Mouse (Mus musculus): ENCODE results near the gene Dleu7. TPM values are rescaled to one million over a fixed set of nuclear protein-coding genes. Genes with fewer than 3 reads are reported as not detected.

The Dleu7 gene
- polyA plus RNA-seq, 1 experiment from 2014 or later, result 1.2 TPM

DNA sequence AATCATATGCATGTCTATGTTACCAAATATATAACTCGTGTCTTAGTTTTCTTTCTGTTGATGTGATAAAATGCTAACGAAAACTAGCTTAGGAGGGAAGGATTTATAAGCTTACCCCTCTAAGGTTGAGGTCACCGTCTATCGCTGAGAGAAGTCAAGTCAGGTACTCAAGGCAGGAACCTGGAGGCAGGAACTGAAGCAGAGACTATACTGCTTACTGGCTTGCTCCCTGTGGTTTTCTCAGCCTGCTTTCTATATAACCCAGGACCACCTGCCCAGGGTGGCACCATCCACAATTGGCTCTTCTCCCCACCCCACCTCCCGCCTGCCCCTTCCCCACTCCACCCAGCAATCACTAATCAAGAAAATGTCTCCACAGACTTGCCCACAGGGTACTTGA is 32.1 kb upstream of the Dleu7 start:
- Histone ChIP-seq H3K9me3 (no peaks in the 10 kb centered on the region), H3K4me1 (peaks cover 14% of the 10 kb centered on the region), H3K4me3 (no peak overlapping the region), H3K36me3 (no peaks in the 10 kb centered on the region), H3K27me3 (replicated peaks) (no peaks in the 10 kb centered on the region), H3K9ac (no peak overlapping the region), H3K4me2 (no peak overlapping the region), H3K27ac (replicated peaks) (no peak overlapping the region)
- 84% methylated on average over 5 of the region's 5 CpGs for WGBS
- no peak for ATAC-seq (ENCODE audit: extremely low read depth, insufficient number of reproducible peaks, low FRiP score, low TSS enrichment)

DNA sequence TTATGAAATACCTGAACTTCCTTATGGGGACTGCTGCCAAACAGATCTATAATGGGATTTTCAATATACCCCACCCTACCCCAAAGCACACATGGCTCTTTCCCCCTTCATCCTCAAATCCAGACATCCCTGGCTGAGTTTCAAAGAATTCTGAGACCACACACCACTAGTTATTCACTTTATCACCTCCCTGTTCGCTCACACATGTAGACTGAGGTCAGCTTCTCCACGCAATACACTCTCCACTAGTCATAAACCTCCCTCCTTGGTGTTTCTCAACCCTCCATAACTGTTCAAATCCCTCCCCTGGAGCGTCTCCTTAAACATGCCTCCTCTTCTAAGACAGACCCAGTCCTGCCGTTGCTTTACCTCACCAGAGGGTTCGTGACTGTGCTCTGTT is 30.6 kb upstream of the Dleu7 start:
- 76% methylated on average over 5 of the region's 5 CpGs for WGBS
- no peaks in the 10 kb centered on the region for H3K27me3 ChIP-seq (replicated peaks)
- H3K36me3 ChIP-seq, result no peaks in the 10 kb centered on the region
- peaks cover 11% of the 10 kb centered on the region for H3K4me1 ChIP-seq
- no peak overlapping the region for H3K4me2 ChIP-seq
- H3K4me3 ChIP-seq, result no peak overlapping the region
- no peak for ATAC-seq (ENCODE audit: extremely low read depth, insufficient number of reproducible peaks, low FRiP score, low TSS enrichment)
- no peaks in the 10 kb centered on the region for H3K9me3 ChIP-seq
- H3K27ac ChIP-seq (replicated peaks), result no peak overlapping the region
- no peak overlapping the region for H3K9ac ChIP-seq

DNA sequence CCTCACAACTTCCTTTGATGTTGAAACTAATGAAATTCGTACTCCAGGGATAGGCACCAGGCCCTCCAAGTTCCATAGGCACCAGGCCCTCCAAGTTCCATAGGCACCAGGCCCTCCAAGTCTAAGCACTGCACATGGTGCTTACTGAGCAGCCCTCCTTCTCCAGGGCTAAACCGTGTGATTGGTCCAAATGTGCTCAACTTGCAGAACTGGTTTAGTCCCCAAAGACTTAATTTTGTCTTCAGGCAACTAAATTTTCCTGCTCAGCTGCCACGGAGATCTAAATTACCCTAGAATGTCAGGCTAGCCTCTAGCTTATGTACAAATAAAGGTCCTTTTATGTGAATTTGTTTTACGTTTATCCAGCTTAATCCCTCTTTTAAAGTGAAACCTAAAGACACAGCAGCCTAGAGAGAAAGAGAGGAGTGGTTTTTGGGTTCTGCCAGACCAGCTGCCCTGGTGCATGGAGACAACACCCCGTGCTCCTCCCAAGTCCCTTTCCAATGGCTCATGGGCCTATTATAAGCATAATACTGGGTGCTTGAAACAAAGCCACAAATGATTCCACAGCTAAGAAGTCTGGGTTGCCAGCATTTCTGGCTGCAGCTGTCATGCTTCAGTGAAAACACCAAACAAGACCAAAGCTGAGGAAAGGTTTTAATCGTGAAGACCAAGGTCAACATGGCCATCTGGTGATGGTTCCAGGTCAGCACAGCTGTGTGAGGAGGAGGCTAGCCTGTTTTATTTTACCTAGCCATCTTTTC is 29.9 kb upstream of the Dleu7 start:
- no peaks in the 10 kb centered on the region for H3K27me3 ChIP-seq (replicated peaks)
- H3K4me2 ChIP-seq, result no peak overlapping the region
- peaks cover 10% of the 10 kb centered on the region for H3K4me1 ChIP-seq
- H3K9ac ChIP-seq, result no peak overlapping the region
- H3K36me3 ChIP-seq, result no peaks in the 10 kb centered on the region
- no peak for ATAC-seq (ENCODE audit: extremely low read depth, insufficient number of reproducible peaks, low FRiP score, low TSS enrichment)
- no peaks in the 10 kb centered on the region for H3K9me3 ChIP-seq
- WGBS, result 55% methylated on average over 6 of the region's 6 CpGs
- H3K27ac ChIP-seq (replicated peaks), result no peak overlapping the region
- no peak overlapping the region for H3K4me3 ChIP-seq

DNA sequence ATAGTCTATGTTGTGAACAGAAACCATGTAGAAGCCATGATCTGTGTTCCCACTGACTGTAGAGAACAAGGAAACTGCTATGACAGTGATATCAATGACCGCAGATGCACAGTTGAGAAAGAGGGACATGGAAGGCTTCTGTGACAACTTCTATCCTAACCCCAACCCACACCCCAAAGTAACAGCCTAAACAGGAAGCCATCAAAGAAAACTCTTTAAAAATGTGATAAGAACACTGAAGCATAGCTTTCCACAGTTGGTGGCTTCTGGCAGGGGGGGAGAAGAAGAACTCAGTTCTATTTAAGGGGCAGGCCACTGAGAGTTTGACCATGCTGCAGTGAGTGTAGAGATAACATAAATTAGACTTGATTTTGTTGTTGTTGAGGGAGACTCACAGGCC is 18.8 kb upstream of the Dleu7 start:
- Histone ChIP-seq H3K9me3 (no peaks in the 10 kb centered on the region), H3K4me2 (no peak overlapping the region), H3K36me3 (no peaks in the 10 kb centered on the region), H3K4me1 (peaks cover 27% of the 10 kb centered on the region), H3K4me3 (no peak overlapping the region), H3K27me3 (replicated peaks) (no peaks in the 10 kb centered on the region), H3K9ac (no peak overlapping the region), H3K27ac (replicated peaks) (no peak overlapping the region)
- 81% methylated on average over 1 of the region's 1 CpGs for WGBS
- ATAC-seq (ENCODE audit: extremely low read depth, insufficient number of reproducible peaks, low FRiP score, low TSS enrichment), result no peak

DNA sequence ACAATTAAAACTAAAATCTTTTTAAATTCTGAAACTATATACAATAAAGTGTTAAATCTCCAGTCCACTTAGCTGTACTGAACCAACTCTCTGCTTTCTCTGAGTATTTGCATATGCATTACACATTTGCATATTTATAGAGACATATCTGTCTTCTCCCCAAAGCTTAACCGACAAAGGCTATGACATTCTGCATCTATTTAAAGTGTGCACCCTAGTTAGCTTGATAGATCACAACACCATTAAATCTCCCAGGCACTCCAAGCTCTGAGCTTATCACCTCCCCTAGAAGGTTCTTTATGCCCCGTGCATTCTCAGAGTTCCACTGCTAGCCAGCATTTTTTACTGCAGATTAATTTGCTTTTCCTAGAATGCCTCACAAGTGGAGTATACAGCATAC is 16.2 kb upstream of the Dleu7 start:
- 22% methylated on average over 2 of the region's 2 CpGs for WGBS

DNA sequence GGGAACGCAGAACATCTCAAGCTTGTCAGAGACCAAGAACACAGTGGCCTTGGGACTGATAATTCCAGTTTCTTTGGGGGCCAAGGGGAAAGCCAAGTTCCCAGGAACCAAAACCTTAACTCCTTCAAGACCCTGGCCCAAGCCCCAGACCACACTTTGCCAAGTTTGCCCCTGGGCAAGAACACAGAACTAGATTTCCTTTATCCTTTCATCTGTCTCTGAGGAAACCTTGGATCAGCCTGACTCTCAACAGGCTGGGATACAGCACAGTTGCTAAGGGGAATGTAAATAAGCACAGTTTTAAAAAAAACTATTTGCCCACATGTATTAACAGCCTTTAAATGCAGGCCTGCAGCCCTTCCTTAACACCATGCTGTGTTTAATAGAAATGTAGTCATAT is 14.7 kb upstream of the Dleu7 start:
- peaks cover 27% of the 10 kb centered on the region for H3K4me1 ChIP-seq
- H3K36me3 ChIP-seq, result no peaks in the 10 kb centered on the region
- no peaks in the 10 kb centered on the region for H3K27me3 ChIP-seq (replicated peaks)
- H3K4me3 ChIP-seq, result no peak overlapping the region
- 0 out of 2 replicates have a peak overlapping the region, but pooled peaks have one; percentile 7 for H3K9ac ChIP-seq
- H3K27ac ChIP-seq (replicated peaks), result no peak overlapping the region
- H3K4me2 ChIP-seq, result no peak overlapping the region
- no peaks in the 10 kb centered on the region for H3K9me3 ChIP-seq
- WGBS, result 83% methylated on average over 1 of the region's 1 CpGs
- ATAC-seq (ENCODE audit: extremely low read depth, insufficient number of reproducible peaks, low FRiP score, low TSS enrichment), result no peak

More for the DNA sequence above, 16.2 kb upstream of the Dleu7 start:
- H3K4me3 ChIP-seq, result no peak overlapping the region
- no peaks in the 10 kb centered on the region for H3K9me3 ChIP-seq
- H3K4me1 ChIP-seq, result peaks cover 27% of the 10 kb centered on the region
- no peak for ATAC-seq (ENCODE audit: extremely low read depth, insufficient number of reproducible peaks, low FRiP score, low TSS enrichment)
- no peak overlapping the region for H3K9ac ChIP-seq
- H3K27ac ChIP-seq (replicated peaks), result peak overlapping the region; percentile 76
- H3K36me3 ChIP-seq, result no peaks in the 10 kb centered on the region
- H3K27me3 ChIP-seq (replicated peaks), result no peaks in the 10 kb centered on the region
- peak overlapping the region; percentile 21; the same call in 1 of the 2 replicates for H3K4me2 ChIP-seq

DNA sequence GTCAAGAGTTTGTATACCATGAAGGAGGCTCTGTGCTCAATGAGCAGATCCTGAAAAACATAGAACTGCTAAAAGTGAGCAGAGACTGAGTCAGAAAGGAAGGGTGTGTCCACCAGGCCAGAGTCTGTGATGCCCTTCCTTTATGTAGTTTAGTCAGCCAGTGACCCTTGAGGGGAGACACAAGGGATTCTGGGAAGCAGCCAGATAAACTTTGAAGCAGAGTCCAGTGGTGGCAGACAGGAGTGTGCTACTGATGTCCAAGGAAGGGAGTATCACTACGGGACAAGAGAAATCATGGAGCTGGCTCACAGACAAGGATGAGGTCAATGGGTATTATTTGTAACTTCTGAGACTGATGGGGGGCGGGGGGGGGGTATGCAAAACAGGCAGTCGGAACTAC is 7.2 kb upstream of the Dleu7 start:
- 59% methylated on average over 3 of the region's 3 CpGs for WGBS
- ATAC-seq (ENCODE audit: extremely low read depth, insufficient number of reproducible peaks, low FRiP score, low TSS enrichment), result no peak

DNA sequence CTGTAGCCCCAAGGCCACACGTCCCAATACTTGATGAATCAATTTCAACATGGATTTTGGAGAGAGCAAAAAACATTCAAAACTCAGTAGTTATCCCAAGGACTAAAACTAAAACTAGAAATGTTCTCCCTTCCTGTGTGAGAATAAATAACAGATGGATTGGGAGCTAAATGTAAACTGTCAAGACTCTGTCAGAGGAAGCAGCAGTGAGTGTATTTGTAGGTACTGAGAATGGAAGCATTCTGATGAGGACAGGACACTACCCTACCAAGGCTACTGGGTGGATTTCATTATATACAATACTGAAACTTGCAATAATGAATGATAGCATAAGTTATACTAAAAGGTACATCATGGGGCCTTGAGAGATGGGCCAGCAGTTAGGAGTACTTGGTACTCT is 6.0 kb upstream of the Dleu7 start:
- Histone ChIP-seq H3K36me3 (no peaks in the 10 kb centered on the region), H3K9me3 (no peaks in the 10 kb centered on the region), H3K27me3 (replicated peaks) (no peaks in the 10 kb centered on the region), H3K9ac (no peak overlapping the region), H3K27ac (replicated peaks) (no peak overlapping the region), H3K4me2 (no peak overlapping the region), H3K4me3 (no peak overlapping the region), H3K4me1 (peaks cover 16% of the 10 kb centered on the region)
- ATAC-seq (ENCODE audit: extremely low read depth, insufficient number of reproducible peaks, low FRiP score, low TSS enrichment), result no peak
- 88% methylated on average over 1 of the region's 1 CpGs for WGBS

More for the DNA sequence above, 7.2 kb upstream of the Dleu7 start:
- Histone ChIP-seq H3K4me1 (peaks cover 16% of the 10 kb centered on the region), H3K27ac (replicated peaks) (no peak overlapping the region), H3K9me3 (no peaks in the 10 kb centered on the region), H3K4me3 (no peak overlapping the region), H3K27me3 (replicated peaks) (no peaks in the 10 kb centered on the region), H3K9ac (no peak overlapping the region), H3K4me2 (no peak overlapping the region), H3K36me3 (no peaks in the 10 kb centered on the region)

DNA sequence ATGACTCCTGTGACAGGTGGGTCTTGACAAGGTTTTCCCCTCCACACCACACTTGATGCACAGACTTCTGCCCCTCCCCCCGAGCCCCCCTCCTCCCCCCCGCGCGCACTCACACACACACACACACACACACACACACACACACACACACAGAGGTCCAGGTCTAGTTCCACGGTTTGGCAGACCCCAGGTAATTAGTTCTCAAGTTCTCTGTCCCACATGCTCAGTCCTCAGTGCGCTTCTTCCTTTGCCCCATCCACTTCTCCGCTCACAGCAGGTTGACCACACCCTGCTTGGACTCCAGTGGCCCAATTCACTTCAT is 720 bp downstream of the Dleu7 start:
- 44% methylated on average over 5 of the region's 7 CpGs for WGBS
- Histone ChIP-seq H3K36me3 (no peaks in the 10 kb centered on the region), H3K4me3 (peak overlapping the region; percentile 58), H3K4me2 (peak overlapping the region; percentile 97), H3K9ac (peak overlapping the region; percentile 81), H3K27me3 (replicated peaks) (peaks cover 5% of the 10 kb centered on the region; the same call in 1 of the 2 replicates), H3K27ac (replicated peaks) (no peak overlapping the region), H3K9me3 (no peaks in the 10 kb centered on the region), H3K4me1 (peaks cover 10% of the 10 kb centered on the region)
- no peak for ATAC-seq (ENCODE audit: extremely low read depth, insufficient number of reproducible peaks, low FRiP score, low TSS enrichment)

DNA sequence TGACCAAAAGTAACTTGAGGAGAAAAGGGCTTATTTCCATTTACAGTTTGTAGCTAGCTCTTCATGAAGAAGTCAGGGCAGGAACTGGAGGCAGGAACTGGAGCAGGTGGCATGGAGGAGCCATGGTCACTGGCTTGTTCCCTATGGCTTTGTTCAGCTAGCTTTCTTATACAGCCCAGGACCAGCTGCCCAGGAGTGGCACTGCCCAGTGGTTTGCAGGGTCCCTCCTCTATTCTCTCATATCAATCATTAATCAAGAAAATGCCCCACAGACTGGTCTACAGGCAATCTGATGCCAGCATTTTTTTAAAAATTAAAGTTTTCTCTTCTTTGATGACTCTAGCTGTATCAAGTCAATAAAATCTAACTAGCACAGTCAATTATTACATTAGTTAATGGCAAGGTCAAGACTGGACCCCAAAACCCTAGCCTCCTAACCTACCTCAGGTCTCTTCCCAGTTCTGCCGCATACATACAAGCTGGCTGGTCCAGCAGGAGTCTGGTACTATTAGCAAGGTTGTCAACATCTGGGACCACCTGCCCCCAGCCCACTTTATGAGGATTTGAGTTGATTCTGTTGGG is 1.4 kb downstream of the Dleu7 start:
- 90% methylated on average over 1 of the region's 1 CpGs for WGBS
- H3K4me1 ChIP-seq, result peaks cover 10% of the 10 kb centered on the region
- H3K4me3 ChIP-seq, result no peak overlapping the region
- ATAC-seq (ENCODE audit: extremely low read depth, insufficient number of reproducible peaks, low FRiP score, low TSS enrichment), result no peak
- H3K27ac ChIP-seq (replicated peaks), result no peak overlapping the region
- no peak overlapping the region for H3K9ac ChIP-seq
- no peaks in the 10 kb centered on the region for H3K36me3 ChIP-seq
- H3K9me3 ChIP-seq, result no peaks in the 10 kb centered on the region
- no peak overlapping the region for H3K4me2 ChIP-seq
- peaks cover 5% of the 10 kb centered on the region; the same call in 1 of the 2 replicates for H3K27me3 ChIP-seq (replicated peaks)

DNA sequence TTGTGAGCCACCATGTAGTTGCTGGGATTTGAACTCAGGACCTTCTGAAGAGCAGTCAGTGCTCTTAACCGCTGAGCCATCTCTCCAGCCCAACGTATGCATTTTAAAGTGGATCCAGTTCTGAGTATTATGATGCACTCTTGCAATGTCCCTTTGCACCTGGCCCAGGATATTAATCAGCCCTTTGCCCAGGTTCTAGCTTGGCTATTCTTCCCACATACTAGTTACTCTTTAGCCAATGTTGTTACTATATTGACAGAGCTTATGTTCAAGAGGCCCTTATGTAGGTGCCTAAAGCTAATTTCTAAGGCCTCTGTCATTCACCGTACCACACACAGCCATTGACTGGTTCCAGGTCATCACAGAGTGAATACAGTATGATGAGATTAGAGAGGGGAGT is 4.1 kb downstream of the Dleu7 start:
- Histone ChIP-seq H3K4me2 (no peak overlapping the region), H3K9me3 (no peaks in the 10 kb centered on the region), H3K27me3 (replicated peaks) (peaks cover 5% of the 10 kb centered on the region; the same call in 1 of the 2 replicates), H3K4me3 (no peak overlapping the region), H3K36me3 (no peaks in the 10 kb centered on the region), H3K9ac (no peak overlapping the region), H3K4me1 (peaks cover 10% of the 10 kb centered on the region), H3K27ac (replicated peaks) (no peak overlapping the region)
- whole genome bisulfite sequencing, result 83% methylated on average over 3 of the region's 3 CpGs
- ATAC-seq (ENCODE audit: extremely low read depth, insufficient number of reproducible peaks, low FRiP score, low TSS enrichment), result no peak

DNA sequence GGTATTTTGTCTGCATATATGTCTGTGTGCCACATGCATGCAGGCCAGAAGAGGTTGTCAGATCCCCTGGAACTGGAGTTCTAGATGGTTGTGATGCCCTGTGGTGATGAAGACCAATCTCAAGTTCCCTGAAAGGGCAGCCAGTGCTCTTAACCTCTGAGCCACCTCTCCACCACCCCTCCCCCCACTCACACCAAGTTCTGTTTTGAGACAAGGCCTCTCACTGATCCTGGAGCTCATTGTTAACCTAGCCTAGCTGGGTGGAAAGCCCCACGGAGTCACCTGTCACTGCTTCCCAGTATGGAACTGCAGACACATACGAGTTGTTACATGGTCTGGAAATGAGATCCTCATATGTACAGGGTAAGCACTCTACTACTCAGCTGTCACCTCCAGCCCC is 9.9 kb downstream of the Dleu7 start:
- Histone ChIP-seq H3K9ac (no peak overlapping the region), H3K4me1 (0 out of 2 replicates have a peak, but pooled peaks cover 6% of the 10 kb centered on the region), H3K36me3 (no peaks in the 10 kb centered on the region), H3K27me3 (replicated peaks) (no peaks in the 10 kb centered on the region), H3K27ac (replicated peaks) (no peak overlapping the region), H3K9me3 (no peaks in the 10 kb centered on the region), H3K4me3 (no peak overlapping the region), H3K4me2 (no peak overlapping the region)
- WGBS, result 64% methylated on average over 2 of the region's 2 CpGs
- ATAC-seq (ENCODE audit: extremely low read depth, insufficient number of reproducible peaks, low FRiP score, low TSS enrichment), result no peak
